Mouse (Mus musculus) embryo, embryonic 9.5 days (tissue): ENCODE results near the gene Urad.

Experiments
- DNase-seq: peaks from one replicate; pipeline ENCODE4 v3.0.0-alpha.2; 2017; ENCODE audit errors: extremely low spot score

Gene Urad

GRCm38 (mm10) chr5:147323237-147323917 lies 1.1 kb upstream of the Urad start:
- DNase-seq, result peak; percentile 71

GRCm38 (mm10) chr5:147319653-147320052 lies 2.6 kb downstream of the Urad start:
- peak; percentile 47 for DNase-seq

DNA sequence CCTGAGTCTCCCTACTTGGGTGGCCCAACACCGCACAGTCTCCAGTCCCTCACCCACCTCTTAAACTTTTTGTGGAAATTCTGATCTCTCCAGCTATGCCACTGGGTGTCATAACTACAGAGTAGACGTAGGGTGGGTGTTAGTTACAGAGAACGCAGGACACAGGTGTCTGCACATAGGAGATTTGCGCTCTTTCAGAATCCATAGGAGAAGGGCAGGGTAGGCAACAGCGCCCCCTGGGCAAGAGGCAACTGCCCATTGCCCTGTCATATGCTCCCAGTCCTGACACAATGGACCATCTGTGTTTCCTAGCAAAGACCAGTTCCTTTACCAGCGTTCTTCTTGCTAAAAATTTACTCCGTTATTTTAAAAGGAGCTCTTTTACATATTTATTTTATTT lies 4.2 kb downstream of the Urad start:
- no peak for DNase-seq

GRCm38 (mm10) chr5:147317321-147317720 lies 4.9 kb downstream of the Urad start:
- no peak for DNase-seq

GRCm38 (mm10) chr5:147315432-147316075 lies 6.7 kb downstream of the Urad start:
- DNase-seq, result peak; percentile 27

DNA sequence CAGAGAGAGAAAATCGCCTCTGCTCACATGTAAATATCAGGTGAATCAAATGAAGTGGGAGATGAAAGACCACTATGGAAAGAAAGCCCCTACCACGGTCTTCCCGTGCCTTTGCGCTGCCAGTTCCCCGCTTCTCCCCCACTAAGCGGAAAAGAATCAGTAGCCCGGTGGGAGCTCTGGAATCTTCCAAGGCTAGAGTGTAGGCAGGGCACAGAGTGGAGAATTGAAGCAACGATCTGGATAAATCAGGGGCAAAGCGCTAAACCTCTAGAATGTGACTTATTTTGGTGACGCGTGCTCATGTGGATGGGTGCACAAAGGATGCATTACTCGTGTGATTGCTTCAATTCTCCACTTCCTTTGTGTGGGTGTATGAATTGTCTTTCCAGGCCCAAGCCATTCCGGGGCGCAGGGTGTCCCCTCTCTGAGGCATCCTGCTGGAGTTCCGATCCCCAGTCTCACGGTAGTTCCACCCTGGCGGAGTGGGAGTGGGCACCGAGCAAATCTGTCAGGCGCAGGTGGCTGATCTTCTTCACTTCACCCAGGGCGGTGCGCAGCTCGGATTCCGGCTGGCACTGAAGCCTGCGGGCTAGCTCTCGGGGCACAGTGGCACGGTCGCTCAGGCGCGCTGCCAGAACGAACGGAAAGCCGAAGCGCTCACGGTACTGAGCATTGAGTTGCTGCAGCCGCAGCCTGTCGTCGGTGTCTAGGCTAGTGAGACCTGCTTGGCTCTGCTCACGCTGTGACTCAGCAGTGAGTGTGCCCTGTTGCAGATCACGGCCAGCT lies 7.4 kb downstream of the Urad start:
- DNase-seq, result peak; percentile 42

- peak; percentile 40 for DNase-seq
These were observed 9.2 kb downstream of the Urad start for GRCm38 (mm10) chr5:147312830-147313685.

DNA sequence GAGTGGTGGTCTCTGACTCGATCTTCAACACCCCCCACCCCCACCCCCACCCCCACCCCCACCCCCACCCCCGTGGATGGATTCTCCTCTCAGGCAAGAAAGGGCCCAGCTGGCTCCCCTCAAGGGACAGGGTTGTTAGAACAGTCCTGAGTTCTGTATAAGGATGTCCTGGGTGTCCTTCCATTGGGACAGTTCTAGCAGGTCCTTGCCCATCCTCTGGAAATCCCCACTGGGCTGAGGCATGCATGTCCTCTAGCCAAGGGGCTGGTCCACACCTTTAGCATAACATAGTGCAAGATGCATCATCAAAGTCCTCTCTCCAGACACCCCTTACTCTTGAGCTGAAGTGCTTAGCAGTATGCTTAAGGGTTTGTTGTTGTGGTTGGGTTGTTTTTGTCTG lies 12.5 kb downstream of the Urad start:
- DNase-seq, result no peak

DNA sequence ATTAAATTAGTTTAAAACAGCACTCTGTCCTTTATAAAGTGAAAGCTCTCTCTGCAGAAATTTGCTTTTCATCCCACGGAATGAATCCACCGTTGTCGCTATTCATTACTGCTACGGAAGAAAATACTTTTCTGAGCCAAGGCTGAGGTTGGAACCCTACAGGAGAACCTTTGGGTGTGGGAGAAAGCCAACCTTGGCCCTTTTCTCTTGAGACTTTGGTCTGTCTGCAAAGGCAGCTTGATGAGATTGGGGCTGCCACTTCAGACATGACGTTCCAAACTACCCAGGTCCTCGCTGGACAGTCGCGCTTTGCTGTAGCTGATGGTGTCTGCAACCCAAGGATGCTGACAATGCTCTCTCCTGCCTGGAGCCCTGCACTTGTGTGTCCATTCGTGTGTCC lies 13.8 kb downstream of the Urad start:
- DNase-seq, result no peak

GRCm38 (mm10) chr5:147307398-147307785 lies 14.8 kb downstream of the Urad start:
- DNase-seq, result no peak

DNA sequence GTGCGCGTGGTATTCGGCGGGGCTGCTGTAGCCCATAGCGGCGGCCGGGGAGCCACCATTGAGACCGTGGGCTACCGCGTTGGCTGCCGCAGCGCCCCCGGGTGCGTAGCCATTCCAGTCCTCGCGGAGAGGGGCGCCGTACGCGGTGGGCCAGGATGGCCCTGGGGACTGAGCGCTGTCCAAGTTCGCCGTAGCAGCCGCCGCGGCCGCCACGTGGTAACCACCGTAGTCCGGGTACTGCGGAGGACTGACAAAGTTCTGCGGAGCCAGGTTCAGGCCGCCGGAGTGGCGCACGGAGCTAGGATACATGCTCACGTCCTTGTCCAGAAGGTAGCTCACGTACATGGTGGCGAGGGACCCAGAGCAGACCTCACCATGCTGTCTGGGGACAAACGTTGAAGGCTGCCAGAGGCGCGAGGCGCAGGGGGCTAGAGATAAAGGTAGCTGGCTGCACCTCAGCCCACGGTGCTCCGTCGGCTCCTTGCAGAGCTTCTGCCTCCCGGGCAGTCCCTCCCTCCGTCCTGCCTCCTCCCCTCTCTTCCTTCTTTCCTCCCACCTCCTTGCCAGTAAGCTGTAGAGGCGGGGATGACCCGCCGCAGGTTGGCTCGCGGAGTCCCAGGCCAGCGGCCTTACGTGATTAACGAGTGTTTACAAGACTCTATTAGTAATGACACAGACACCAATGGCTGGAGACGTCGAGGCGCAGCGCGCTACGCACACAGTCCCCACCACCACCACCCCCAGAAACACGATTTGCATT lies 15.4 kb downstream of the Urad start, which contains the start of gene Cdx2:
Gene Cdx2 (minus strand): TSS at position 633 of the 760 bp plus-strand sequence.
- DNase-seq, result peak; percentile 58

- DNase-seq, result peak; percentile 29
These were observed 16.2 kb downstream of the Urad start for GRCm38 (mm10) chr5:147305856-147306637.

- DNase-seq, result peak; percentile 59
These were observed 17.1 kb downstream of the Urad start for GRCm38 (mm10) chr5:147305166-147305565.

GRCm38 (mm10) chr5:147304276-147305155 lies 17.7 kb downstream of the Urad start:
- DNase-seq, result peak; percentile 54

- peak; percentile 34 for DNase-seq
These were observed 19.4 kb downstream of the Urad start for GRCm38 (mm10) chr5:147302746-147303400.

- DNase-seq, result no peak
These were observed 20.1 kb downstream of the Urad start for GRCm38 (mm10) chr5:147302141-147302540.

DNA sequence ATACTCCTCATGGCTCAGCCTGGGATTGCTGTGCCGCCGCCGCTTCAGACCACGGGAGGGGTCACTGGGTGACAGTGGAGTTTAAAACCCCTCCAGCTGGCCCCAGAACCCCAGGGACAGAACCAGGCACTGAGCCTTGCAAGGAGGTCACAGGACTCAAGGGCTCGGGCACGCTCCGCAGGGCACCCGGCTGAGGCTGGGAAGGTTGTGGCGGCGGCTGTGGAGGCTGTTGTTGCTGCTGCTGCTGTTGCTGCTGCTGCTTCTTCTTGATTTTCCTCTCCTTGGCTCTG lies 20.5 kb downstream of the Urad start:
- peak; percentile 49 for DNase-seq

DNA sequence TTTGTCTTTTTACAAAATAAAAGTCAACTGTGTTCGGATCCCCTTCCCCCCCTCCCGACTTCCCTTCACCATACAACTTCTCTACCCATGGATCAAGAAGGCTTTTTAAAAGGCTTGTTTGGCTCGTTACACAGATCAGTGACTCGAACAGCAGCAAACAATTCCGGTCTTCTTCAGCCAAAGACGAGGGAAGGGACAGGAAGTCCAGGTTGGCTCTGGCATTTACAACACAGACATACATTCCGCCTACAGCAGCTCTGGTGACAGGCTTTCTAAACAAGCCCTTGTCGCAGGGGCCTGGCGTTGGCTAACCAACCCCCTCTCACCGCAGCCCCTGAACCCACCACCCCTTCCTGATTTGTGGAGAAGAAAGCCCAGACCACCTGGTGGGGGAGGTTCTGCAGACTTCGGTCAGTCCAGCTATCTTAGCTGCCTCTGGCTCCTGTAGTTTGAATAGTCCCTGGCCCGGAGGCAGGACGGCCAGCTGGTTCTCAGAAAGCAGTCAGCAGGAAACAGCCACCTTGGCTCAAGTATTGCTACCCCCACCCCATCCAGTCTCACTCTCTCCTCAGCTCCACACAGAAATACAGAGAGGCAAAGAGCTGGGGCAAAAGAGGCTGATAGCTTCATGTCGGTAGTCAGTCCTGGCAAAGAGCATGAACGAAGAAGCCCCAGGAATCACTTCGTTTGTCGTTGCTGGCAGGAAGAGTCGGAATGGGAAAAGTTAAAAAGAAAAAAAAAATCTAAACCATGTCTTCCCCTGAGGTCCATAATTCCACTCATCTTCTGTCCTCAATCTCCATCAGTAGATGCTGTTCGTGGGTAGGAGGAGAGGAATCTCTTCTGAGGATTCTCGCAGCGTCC lies 21.1 kb downstream of the Urad start:
- DNase-seq, result peak; percentile 52
